Mouse (Mus musculus) heart, embryonic 10.5 days (tissue): ENCODE measurements at regions not wholly inside any gene's neighbourhood (a gene's known extent, or its start where the extent isn't known, plus 50 kb on each side); places are given as distances from the start of the nearest gene placed in this dataset.
A peak's percentile ranks its signal among the peaks of the same experiment; 100 is the strongest.

Source experiments
- DNase-seq: peaks from one replicate; pipeline ENCODE4 v3.0.0-alpha.2; 2017; ENCODE audit warnings: low spot score
- H3K27ac ChIP-seq: fragments of 300-500 bp; sonication (generic); 2 replicates; pipeline ENCODE4 v1.5.1; 2016; ENCODE audit warnings: mild to moderate bottlenecking
- H3K27me3 ChIP-seq: fragments of 300-500 bp; sonication (generic); 2 replicates; pipeline ENCODE4 v1.6.1; 2016; ENCODE audit warnings: mild to moderate bottlenecking; ENCODE audit not compliant: poor library complexity, insufficient read depth, severe bottlenecking
- H3K36me3 ChIP-seq: fragments of 300-500 bp; sonication (generic); 2 replicates; pipeline ENCODE4 v1.6.1; 2016; ENCODE audit warnings: mild to moderate bottlenecking, moderate library complexity
- H3K4me1 ChIP-seq: fragments of 300-500 bp; sonication (generic); 2 replicates; pipeline ENCODE4 v1.6.1; 2016; ENCODE audit warnings: mild to moderate bottlenecking
- H3K4me3 ChIP-seq: fragments of 300-500 bp; sonication (generic); 2 replicates; pipeline ENCODE4 v1.5.1; 2016; ENCODE audit warnings: mild to moderate bottlenecking, moderate library complexity
- H3K9me3 ChIP-seq: fragments of 300-500 bp; sonication (generic); 2 replicates; pipeline ENCODE4 v1.6.1; 2016; ENCODE audit warnings: mild to moderate bottlenecking, moderate library complexity
- WGBS: fragments of 180-500 bp; shearing (Covaris S2); methylation state at CpG from one replicate; pipeline ENCODE4 v1.1.7; 2016; 5-methylcytosine and 5-hydroxymethylcytosine counted together

GRCm38 (mm10) chr5:55014952-55015351 is 1016.7 kb downstream of the Stim2 start:
- Histone ChIP-seq H3K4me3 (no peak overlapping the region), H3K27me3 (no peaks in the 10 kb centered on the region)
- 84% methylated on average over 4 of the region's 4 CpGs for WGBS

DNA sequence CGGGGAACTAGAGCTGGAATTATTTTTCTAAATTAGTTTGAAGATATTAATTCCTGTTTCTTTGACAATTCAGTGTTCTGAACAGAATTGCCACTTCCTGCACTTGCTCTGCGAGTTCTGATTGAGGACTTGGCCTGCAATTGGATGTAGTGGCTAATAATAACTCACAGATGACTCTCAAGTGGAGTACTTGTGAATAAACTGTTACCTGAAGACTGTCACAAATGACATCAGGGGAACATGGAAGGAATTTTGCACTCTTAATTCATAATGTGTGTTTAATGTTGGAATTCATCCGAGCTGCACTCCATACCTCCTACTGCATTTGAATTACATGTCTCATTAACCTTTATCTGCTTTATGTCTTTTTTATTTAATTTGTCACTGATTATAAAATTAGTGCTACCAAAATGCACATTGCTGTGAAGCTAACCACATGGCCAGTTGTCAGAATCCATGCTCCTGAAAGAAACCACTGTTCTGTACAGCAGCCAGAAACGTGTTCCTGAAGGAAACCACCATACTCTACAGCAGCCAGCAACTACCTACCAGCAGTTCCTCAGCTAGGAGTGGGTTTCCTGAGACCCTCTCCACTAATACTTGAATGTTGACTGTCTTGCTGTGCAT is 1051.1 kb downstream of the Stim2 start:
- Histone ChIP-seq H3K27ac (peak overlapping the region; percentile 73; the same call in 1 of the 2 replicates), H3K4me1 (no peaks in the 10 kb centered on the region), H3K4me3 (no peak overlapping the region), H3K27me3 (no peaks in the 10 kb centered on the region), H3K36me3 (no peaks in the 10 kb centered on the region), H3K9me3 (no peaks in the 10 kb centered on the region)
- no peak for DNase-seq
- WGBS = 41% methylated on average over 4 of the region's 4 CpGs

More at GRCm38 (mm10) chr5:55014952-55015351, 1016.7 kb downstream of the Stim2 start:
- no peak for DNase-seq
- no peaks in the 10 kb centered on the region for H3K9me3 ChIP-seq
- no peaks in the 10 kb centered on the region for H3K4me1 ChIP-seq
- no peak overlapping the region for H3K27ac ChIP-seq
- H3K36me3 ChIP-seq = no peaks in the 10 kb centered on the region
